Mouse (Mus musculus) embryonic fibroblast, embryonic 13.5 days (primary cell): ENCODE measurements around the gene Nuak2.

Source experiments
- CTCF ChIP-seq: IDR thresholded peaks from 2 replicates; pipeline ENCODE4 v1.5.1; 2011; ENCODE audit warnings: mild to moderate bottlenecking, control low read depth, low read length, moderate library complexity, borderline replicate concordance; ENCODE audit not compliant: insufficient read depth
- POLR2A ChIP-seq: IDR thresholded peaks from 2 replicates; pipeline ENCODE4 v1.6.1; 2011; ENCODE audit warnings: low read depth, mild to moderate bottlenecking, control low read depth, low read length, moderate library complexity

- no peak for TF ChIP-seq CTCF
- TF ChIP-seq POLR2A = no peak
Observed at GRCm38 (mm10) chr1:132267959-132268358, 48.0 kb upstream of the Nuak2 start.
